Mouse (Mus musculus) limb, embryonic 11.5 days (tissue): ENCODE results near the gene Olfr1218. TPM values are rescaled to one million over a fixed set of nuclear protein-coding genes. Genes with fewer than 3 reads are reported as not detected.

Experiments
- ATAC-seq: fragments of 200-750 bp; cut with Nextera tagmentation; 2 replicates; pipeline ENCODE4 v1.8.0; 2017; ENCODE audit warnings: low read depth; ENCODE audit not compliant: insufficient number of reproducible peaks, low FRiP score, low TSS enrichment
- DNase-seq: peaks from one replicate; pipeline ENCODE4 v3.0.0-alpha.2; 2015; ENCODE audit warnings: low spot score
- H3K27ac ChIP-seq: fragments of 300-500 bp; sonication (generic); replicated peaks from 2 replicates; pipeline ENCODE4 v1.5.1; 2014; ENCODE audit warnings: low read depth, mild to moderate bottlenecking, low read length
- H3K27me3 ChIP-seq: fragments of 300-500 bp; sonication (generic); 2 replicates; pipeline ENCODE4 v1.6.1; 2014; ENCODE audit warnings: mild to moderate bottlenecking, low read length, mixed read lengths; ENCODE audit not compliant: control insufficient read depth, insufficient read depth
- H3K36me3 ChIP-seq: fragments of 300-500 bp; sonication (generic); 2 replicates; pipeline ENCODE4 v1.6.1; 2014; ENCODE audit warnings: mild to moderate bottlenecking, low read length, moderate library complexity, mixed read lengths; ENCODE audit not compliant: control insufficient read depth, insufficient read depth
- H3K4me1 ChIP-seq: fragments of 300-500 bp; sonication (generic); 2 replicates; pipeline ENCODE4 v1.6.1; 2014; ENCODE audit warnings: low read length, mixed read lengths; ENCODE audit not compliant: control insufficient read depth, insufficient read depth
- H3K4me2 ChIP-seq: fragments of 300-500 bp; sonication (generic); 2 replicates; pipeline ENCODE4 v1.6.1; 2014; ENCODE audit warnings: low read depth, mild to moderate bottlenecking, moderate library complexity; ENCODE audit not compliant: severe bottlenecking
- H3K4me3 ChIP-seq: fragments of 300-500 bp; sonication (generic); 2 replicates; pipeline ENCODE4 v1.5.1; 2014; ENCODE audit warnings: low read depth, low read length
- H3K9ac ChIP-seq: fragments of 300-500 bp; sonication (generic); 2 replicates; pipeline ENCODE4 v1.6.1; 2014; ENCODE audit warnings: mild to moderate bottlenecking, low read length
- H3K9me3 ChIP-seq: fragments of 300-500 bp; sonication (generic); 2 replicates; pipeline ENCODE4 v1.6.1; 2016; ENCODE audit warnings: low read length; ENCODE audit not compliant: control insufficient read depth
- WGBS: fragments of 180-500 bp; shearing (Covaris S2); extraction: QIAGEN DNeasy Blood & Tissue Kit; methylation state at CpG from one replicate; pipeline ENCODE4 v1.1.7; 2014; 5-methylcytosine and 5-hydroxymethylcytosine counted together
- polyA plus RNA-seq: library from polyadenylated mRNA; unstranded; fragments of >200 nt; fragmentation: Nextera tagmentation; extraction: Ambion mirVana; gene quantifications from 2 replicates; pipeline ENCODE4 v1.2.1, GENCODE M21; 2014

Gene Olfr1218
- polyA plus RNA-seq, 1 experiment from 2014 or later: not detected

- ATAC-seq (no peak), DNase-seq (no peak)
- 79% methylated on average over 2 of the region's 2 CpGs for WGBS
- H3K4me2 ChIP-seq: no peak within 1 kb of the TSS
- H3K4me3 ChIP-seq: no peak within 1 kb of the TSS
- H3K9ac ChIP-seq: no peak within 1 kb of the TSS
- no peaks in the 10 kb centered on the region for H3K4me1 ChIP-seq
- H3K36me3 ChIP-seq: no peaks in the 10 kb centered on the region
- H3K9me3 ChIP-seq: no peaks in the 10 kb centered on the region
- H3K27ac ChIP-seq: no peak within 1 kb of the TSS
- no peaks in the 10 kb centered on the region for H3K27me3 ChIP-seq
Observed at GRCm38 (mm10) chr2:89006873-89007272, 54.1 kb downstream of the Olfr1218 start, which contains the start of gene Olfr1215. Olfr1215 (minus strand) TSS chr2:89006973.

Other genes with a start within 250 kb of the Olfr1218 start
- gene Olfr1202, start 246.7 kb downstream of the Olfr1218 start, polyA plus RNA-seq: not detected in 2 replicates
- gene Olfr1205, start 231.4 kb downstream of the Olfr1218 start, polyA plus RNA-seq: not detected in 2 replicates
- not detected in 2 replicates for gene Olfr1204, start 211.9 kb downstream of the Olfr1218 start, polyA plus RNA-seq
- not detected in 2 replicates for gene Olfr1206, start 198.0 kb downstream of the Olfr1218 start, polyA plus RNA-seq
- not detected in 2 replicates for gene Olfr1208, start 158.9 kb downstream of the Olfr1218 start, polyA plus RNA-seq
- not detected in 2 replicates for gene Olfr1209, start 146.0 kb downstream of the Olfr1218 start, polyA plus RNA-seq
- gene Olfr1211, start 123.1 kb downstream of the Olfr1218 start, polyA plus RNA-seq: not detected in 2 replicates
- not detected in 2 replicates for gene Olfr1212, start 107.2 kb downstream of the Olfr1218 start, polyA plus RNA-seq
- not detected in 2 replicates for gene Gm13762, start 80.9 kb downstream of the Olfr1218 start, polyA plus RNA-seq
- not detected in 2 replicates for gene Olfr1214, start 68.5 kb downstream of the Olfr1218 start, polyA plus RNA-seq
- gene Olfr1215, start 54.2 kb downstream of the Olfr1218 start, polyA plus RNA-seq: not detected in 2 replicates
- not detected in 2 replicates for gene Olfr1216, start 42.8 kb downstream of the Olfr1218 start, polyA plus RNA-seq
- gene Olfr1217, start 29.1 kb downstream of the Olfr1218 start, polyA plus RNA-seq: not detected in 2 replicates
- gene Olfr1219, start 22.3 kb upstream of the Olfr1218 start, polyA plus RNA-seq: not detected in 2 replicates
- not detected in 2 replicates for gene Olfr1220, start 45.6 kb upstream of the Olfr1218 start, polyA plus RNA-seq
- gene Olfr1221, start 56.1 kb upstream of the Olfr1218 start, polyA plus RNA-seq: not detected in 2 replicates
- not detected in 2 replicates for gene Olfr1222, start 71.9 kb upstream of the Olfr1218 start, polyA plus RNA-seq
- not detected in 2 replicates for gene Olfr1223, start 90.4 kb upstream of the Olfr1218 start, polyA plus RNA-seq
- not detected in 2 replicates for gene Olfr1224-ps1, start 102.9 kb upstream of the Olfr1218 start, polyA plus RNA-seq
- not detected in 2 replicates for gene Olfr1225, start 113.5 kb upstream of the Olfr1218 start, polyA plus RNA-seq
- not detected in 2 replicates for gene Olfr1226, start 138.9 kb upstream of the Olfr1218 start, polyA plus RNA-seq
- not detected in 2 replicates for gene Olfr1228, start 192.9 kb upstream of the Olfr1218 start, polyA plus RNA-seq
- gene Olfr1229, start 226.8 kb upstream of the Olfr1218 start, polyA plus RNA-seq: not detected in 2 replicates
- not detected in 2 replicates for gene Olfr1230, start 236.1 kb upstream of the Olfr1218 start, polyA plus RNA-seq
- not detected in 2 replicates for gene Olfr1231, start 245.9 kb upstream of the Olfr1218 start, polyA plus RNA-seq